Mouse (Mus musculus): ENCODE measurements around the gene Acot11.
"Not testable (repeated sequence)": the region's sequence is repeated elsewhere in the genome, so short reads cannot be mapped to it uniquely, and the experiment has no call there.

The Acot11 gene

DNA sequence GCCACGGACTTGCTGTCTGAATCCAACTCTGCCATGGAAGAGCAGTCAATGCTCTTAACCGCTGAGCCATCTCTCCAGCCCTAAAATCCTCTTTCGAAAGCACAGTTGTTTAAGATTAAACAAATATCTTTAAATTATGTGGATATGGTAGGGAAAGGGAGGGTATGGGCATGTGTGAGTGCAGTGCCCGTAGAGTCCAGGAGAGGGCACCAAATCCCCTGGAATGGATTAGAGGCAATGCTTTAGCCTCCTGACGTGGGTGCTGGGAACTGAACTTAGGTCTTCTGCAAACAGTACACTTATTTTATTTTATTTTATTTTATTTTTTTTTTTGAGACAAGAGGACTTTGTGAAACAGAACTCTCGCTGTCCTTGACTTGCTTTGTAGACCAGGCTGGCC lies 5.2 kb upstream of the Acot11 start:
- no peak for DNase-seq (ENCODE audit: low spot score)

DNA sequence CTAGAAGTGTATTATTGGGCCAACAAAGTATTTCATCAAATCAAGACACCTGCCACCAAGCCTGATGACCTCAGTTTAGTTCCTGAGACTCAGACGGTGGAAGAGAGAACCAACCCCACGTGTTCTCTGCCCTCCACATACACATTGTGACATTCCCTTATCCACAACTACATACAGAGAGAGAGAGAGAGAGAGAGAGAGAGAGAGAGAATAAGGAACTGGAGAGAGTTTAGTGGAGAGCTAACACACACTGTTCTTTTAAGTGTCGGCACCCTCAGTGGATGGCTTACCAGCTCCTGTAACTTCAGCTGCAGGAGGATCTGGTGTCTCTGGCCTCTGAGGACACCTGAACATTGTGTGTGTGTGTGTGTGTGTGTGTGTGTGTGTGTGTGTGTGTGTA lies 2.5 kb upstream of the Acot11 start:
- no peak for DNase-seq (ENCODE audit: low spot score)

DNA sequence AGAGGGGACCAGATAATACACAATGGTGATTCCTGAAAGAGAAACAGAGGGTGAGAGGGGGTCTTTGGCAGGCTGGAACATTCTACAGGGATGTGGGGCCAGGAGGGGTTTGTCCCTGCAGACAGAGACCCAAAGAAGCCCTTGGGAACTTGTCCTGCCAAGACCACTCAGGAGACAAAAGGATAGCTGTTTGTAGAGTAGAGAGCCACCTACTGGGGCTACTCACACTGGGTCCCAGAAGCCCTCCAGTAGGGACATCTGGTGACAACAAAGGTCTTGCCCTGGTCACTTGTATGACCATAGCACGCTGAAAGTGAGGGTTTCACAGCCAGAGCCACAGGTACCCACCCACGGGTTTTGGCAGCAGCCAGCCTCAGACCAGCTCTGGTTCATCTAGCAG lies 1.1 kb upstream of the Acot11 start:
- peak; percentile 35 for DNase-seq (ENCODE audit: low spot score)

DNA sequence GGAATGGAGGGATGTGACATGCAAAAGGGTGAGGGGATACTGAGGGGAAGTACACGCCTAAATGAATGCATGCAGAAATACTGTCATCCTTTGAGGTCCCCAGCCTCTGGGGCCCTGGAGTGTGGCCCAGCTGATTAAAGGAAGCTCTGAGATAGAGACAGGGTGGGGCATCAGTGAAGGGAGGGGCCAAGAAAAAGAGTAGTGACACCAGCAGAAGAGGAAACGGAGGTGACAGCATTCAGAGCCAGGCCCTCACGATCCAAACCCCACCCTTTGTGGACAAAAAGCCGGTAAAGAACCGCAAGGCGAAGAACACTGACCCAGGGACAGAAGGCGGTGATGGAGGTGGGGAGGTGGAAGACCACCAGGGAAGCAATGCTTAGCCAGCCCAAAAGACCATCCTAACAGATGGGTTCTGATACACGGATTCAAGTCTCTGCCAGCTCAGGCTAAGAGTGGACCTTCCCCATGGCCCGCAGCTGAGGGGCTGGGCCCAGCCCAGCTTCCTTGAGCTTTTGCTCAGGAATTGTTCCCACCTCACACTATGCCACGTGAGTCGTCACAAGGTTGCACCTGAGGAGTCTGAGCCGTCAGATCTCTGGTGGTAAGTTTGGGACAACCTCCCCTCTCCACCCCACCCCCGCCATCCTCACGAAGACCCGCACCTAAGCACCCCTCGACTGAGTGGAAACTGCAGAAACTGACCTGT lies 443 bp downstream of the Acot11 start:
- no peak for DNase-seq (ENCODE audit: low spot score)

DNA sequence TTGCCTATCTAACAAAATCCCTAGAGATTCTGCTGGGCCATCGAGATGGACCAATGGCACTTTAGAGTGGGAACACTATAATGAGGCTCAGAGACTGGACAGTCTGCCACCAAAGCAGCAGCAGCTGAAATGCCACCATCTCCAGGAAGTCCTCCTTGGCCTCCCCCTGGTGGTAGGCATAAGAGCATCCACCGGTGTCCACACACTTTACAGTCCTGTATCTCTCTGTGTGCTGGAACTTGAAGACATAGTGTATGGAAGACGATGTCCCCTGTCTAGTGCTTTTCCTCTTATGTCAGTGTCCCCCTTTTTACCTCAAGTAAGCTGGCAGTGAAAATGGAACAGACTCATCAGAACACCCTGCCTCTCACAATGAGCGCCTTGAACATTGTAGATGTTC lies 1.0 kb downstream of the Acot11 start:
- no peak for DNase-seq (ENCODE audit: low spot score)

DNA sequence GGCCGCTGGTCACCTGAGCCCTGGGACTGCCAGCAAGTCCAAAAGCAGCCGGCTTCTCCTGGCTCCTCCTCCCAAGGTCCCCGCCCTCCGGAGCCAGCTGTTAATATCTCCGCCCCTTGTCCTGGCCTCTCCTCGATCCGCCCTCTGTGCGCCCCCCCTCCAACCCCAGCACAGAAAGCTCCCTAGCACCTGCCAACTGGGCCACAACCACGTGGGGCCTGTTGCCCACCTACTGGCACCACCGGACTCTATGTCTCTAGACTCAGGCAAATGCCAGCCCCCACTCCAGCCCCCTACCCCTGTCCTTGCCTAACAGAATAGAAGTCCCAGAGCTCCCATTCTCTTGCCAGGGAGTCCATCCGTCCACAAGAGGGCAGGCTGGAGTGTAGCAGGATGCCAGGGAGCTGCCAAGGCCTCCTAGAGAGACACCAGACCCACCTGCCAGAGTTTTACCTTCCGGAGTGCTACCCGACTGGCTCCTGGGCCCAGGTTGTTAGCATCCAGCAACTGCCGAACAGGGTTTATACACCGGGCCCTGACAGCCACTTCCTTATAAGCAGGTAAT lies 4.9 kb downstream of the Acot11 start:
- DNase-seq (ENCODE audit: low spot score), result peak; percentile 82

DNA sequence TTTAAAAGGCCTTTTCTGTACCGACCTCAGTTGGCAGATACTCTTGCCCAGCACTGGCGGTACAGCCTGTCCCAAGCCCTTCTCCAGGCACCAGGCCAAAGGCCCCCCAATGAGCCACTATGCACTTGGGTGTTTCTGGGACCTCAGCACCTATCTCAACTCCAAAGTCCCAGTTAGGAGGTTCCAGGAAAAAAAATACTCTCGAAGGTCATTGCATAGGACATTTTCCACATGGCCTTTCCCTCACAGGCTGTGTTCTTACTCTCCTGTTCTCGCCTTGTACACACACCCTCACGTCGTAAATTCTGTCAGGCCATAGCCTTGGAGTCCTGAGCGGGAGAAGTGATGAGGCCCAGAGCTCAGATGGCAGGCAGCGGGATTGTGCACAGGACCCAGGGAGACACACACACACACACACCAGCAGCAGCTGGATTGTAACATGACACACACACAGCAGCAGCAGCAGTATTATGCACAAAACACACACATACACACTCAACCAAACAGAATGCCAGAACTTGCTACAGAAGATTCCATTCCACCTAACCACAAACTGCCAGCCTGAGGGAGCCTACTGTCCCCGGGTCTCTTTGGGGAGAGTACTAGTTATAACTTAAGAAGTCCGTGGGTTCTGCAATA lies 5.8 kb downstream of the Acot11 start:
- no peak for DNase-seq (ENCODE audit: low spot score)

DNA sequence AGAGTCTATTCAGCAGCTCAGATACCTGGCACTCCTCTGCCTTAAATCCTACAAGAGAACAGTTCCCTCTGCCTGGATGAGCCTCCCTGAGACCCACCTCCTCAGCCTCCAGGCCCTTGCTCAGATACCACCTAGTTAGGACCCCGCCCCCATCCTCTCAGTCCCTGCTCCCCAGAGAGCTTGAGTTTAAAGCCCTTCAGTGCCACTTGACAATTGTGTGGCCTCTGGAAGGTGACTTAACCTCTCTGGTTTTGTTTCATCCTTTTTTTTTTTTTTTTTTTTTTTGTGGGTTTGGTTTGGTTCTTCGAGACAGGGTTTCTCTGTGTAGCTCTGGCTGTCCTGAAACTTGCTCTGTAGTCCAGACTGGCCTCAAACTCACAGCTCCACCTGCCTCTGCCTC lies 9.5 kb downstream of the Acot11 start:
- no peak for DNase-seq (ENCODE audit: low spot score)

DNA sequence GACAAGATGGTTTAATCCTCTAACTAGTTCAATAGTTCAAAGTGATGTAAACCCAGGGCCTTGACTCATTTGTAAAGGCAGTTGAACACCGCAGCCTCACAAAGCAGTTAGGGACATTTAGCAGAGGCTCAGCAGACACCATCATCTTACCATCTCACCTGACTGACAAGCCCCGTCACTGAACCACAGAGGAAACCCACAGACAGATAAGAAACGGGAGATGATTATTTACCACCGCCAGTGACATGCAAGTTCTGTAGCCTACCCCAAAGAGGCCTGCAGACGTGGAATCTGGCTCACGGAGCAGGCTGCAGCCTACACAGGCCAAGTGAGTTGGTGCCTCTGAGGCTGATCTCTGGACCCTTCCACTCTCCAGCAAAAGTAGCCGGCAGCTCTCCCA lies 10.6 kb downstream of the Acot11 start:
- no peak for DNase-seq (ENCODE audit: low spot score)

DNA sequence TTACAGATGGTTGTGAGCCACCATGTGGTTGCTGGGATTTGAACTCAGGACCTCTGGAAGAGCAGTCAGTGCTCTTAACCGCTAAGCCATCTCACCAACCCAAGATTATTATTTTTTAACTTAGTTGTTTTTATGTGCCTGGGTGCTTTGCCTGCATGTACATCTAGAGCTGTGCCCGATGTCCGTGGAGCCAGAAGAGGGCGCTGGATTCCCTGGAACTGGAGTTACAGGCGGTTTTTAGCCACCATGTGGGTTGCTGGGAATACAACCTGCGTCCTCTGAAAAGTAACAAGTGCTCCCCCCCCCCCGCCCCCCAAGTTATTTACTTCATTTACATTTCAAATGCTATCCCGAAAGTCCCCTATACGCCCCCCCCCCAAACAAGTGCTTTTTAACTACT lies 11.0 kb downstream of the Acot11 start:
- not testable (repeated sequence) for DNase-seq (ENCODE audit: low spot score)

DNA sequence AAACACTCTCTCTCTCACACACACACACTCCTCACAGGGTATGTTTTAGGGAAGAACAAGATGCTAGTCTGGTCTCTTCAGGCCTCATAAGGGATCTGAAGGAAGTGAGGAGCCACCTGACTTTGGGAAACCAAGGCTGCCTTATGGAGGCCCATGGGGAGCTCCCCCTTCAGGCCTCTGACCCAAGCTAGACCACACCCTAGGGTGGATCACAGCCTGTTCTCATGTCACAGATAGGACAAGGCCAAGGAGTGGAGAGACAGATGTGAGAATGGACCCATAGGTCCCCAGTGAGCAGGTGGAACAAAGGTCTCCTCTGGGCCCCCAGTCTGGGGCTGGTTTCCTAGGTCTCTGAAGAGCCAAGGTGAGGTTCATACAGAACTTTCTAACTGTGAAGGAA lies 12.5 kb downstream of the Acot11 start:
- DNase-seq (ENCODE audit: low spot score), result no peak

DNA sequence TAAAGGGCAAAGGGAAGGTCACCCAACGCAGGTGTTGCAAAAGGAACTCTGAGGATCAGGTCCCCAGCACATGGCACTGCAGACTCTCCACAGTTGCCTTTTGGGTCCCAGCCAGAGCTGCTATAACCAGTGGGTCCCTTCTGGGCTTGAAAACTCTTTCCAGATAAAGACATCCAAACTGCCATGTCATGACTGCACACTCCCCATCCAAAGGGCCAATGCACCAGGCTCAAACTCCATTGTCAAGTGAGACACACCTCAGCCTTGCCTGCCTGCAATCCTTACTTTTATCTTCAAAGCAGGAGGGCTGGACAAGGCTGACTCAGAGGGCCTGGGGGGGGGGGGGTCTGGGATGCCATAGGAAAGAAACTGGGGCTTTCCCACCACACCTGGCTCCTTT lies 13.9 kb downstream of the Acot11 start:
- DNase-seq (ENCODE audit: low spot score), result no peak

DNA sequence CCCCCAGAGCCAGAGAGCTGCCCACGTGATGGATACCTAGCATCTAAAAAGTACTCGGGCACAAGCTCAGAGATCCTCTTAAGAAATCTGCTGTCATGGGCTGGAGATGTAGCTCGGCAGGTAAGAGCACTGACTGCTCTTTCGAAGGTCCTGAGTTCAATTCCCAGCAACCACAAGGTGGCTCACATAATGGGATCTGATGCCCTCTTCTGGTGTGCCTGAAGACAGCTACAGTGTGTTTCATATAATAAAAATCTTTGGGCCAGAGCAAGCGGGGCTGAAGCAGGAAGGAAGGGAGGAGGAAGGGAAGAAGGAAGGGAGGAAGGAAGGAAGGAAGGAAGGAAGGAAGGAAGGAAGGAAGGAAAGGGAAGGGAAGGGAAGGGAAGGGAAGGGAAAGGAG lies 14.6 kb downstream of the Acot11 start:
- not testable (repeated sequence) for DNase-seq (ENCODE audit: low spot score)

DNA sequence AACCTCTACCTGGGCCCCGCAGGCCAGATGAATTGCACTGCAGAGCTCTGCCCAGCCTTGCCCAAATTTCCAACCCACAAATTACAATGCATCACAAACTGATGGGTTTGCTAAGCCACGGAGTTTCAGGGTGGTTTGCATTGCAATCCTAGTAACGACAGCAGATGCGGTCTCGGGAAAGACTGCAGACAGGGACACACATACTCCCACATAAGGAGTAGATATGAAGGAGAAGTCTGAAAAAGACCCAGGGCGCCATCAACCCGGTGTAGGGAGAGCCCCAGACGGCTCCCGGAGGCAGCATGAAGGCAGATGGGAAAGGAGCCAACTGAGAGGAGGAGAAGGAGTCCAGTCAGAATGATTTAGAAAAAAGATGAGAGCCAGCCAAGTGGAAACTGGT lies 15.1 kb downstream of the Acot11 start:
- DNase-seq (ENCODE audit: low spot score), result no peak

DNA sequence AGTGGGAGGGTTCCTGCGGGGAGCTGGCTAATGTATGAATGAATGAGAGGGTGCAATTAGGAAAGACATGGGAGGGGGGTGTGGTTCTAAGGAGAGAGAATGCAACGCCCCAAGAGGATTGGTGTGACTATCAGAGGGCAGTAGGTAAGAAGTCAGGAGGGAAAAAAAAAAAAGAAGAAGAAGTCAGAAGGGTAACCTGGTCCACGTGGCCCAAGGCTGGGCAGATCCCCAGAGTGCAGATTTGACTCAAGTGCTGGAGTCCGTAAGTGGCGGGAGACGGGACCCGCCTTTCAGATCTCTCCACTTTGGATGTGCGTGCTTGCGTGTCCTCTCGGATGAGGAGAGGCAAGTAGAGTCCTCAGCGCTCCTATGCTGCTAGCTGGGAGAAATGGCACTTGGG lies 16.2 kb downstream of the Acot11 start:
- no peak for DNase-seq (ENCODE audit: low spot score)

DNA sequence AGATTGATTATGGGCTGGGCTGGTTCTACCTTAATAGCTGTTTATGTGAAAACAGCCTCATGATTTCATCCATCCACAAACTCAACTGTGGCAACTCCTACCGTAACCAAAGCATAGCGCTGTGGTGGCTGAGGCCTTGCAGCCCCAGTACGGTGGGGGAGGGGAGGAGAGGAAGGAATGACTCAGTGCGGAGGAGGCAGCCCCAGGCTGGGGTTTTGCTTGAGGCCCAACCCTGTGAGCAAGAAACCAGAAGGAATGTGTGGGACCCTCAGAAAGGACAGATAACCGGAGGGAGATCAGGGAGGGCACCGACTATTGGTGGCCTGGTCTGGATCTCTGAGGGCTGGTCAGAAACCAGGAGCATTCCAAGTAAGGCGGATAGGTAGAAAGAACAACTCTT lies 17.0 kb downstream of the Acot11 start:
- DNase-seq (ENCODE audit: low spot score), result peak; percentile 33

DNA sequence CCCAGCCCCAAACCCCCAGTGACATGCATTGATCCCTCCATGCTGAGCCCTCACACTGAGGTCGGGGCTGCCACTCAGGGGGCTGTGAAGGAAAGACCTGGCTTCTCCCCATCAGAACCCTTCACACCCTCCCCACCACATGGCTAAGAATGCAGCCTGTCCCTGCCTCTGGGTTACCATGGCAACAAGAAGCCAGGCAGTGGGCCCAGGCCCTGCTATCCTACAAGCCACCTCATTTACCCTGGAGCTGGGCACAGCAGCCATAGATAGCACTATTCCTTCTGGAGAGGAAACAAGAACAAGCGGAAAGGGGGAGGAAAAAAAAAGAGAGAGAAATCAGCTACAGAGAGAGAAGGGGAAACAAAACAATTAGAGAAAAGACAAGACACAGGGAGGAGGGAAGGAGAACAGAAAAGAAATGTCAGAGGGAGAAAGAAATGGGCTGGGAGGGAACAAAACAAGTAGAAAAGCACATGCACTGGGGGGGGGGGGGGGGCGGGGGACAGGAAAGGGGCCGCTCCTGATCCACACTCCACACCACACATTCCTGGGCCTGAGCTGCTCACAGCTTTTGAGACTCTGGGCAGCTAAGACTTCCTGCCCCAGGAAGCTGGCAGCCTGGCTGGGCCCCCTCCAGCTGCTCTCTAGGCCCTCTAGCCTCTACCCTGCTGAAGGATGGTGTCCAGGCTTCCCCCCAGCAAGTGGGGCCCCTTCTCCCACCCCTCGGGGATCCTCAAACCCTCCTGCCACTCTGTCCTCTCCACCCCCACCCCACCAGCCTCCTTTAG lies 18.9 kb downstream of the Acot11 start:
- DNase-seq (ENCODE audit: low spot score), result peak; percentile 78

DNA sequence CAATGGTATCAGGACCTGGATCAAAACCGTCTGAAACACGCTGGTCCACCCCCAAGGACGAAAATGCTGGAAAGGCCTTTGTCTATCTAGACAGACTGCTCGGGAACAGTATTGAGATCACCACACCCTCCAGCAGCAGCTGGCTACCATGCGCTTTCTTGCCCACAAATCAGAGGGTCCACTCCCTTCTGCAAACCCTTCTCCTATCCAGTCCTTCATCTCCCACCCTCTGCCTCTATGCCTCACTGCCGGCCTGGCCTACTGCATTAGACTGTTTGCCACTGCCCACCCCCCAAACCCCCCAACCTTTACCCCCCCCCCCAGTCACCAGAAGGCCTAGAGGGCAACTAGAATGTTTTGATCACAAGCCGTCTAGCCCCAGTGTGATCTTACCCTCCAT lies 19.5 kb downstream of the Acot11 start:
- DNase-seq (ENCODE audit: low spot score), result no peak

DNA sequence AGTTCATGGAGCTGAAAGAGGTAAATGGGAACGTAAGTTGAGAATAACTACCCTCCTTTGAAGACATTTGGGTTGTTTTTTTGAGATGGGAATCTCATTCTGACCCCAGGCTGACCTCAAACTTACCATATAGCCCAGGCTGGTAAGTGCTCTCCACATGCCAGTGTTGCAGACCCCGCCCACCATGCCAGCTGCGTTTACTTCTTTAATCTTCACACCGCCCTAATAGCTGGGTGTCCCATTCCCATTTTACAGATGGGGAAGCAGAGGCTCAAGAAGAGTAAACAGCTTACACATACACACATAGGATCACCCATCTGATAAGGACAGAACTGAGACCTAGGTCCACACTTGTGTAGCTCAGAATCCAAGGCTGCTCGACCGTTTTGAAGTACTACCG lies 20.0 kb downstream of the Acot11 start:
- no peak for DNase-seq (ENCODE audit: low spot score)

DNA sequence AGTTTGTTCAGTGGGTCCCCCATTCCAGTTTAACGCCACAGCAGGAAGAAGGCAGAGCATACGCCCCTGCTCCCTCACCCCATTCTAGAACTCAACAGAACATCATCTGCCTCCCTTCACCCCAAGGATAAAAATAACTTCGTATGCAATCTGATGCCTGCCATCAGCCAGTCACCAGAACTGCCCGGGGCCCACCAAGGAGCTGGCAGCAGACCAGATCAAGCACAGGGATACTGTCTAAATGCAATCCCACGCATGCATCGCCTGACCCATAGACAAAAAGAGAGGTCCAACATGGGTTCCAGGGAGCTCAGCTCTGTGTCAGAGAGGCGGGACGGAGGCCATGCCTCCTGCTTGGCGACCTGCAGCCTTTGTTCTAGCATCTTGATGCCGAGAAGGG lies 21.7 kb downstream of the Acot11 start:
- no peak for DNase-seq (ENCODE audit: low spot score)

DNA sequence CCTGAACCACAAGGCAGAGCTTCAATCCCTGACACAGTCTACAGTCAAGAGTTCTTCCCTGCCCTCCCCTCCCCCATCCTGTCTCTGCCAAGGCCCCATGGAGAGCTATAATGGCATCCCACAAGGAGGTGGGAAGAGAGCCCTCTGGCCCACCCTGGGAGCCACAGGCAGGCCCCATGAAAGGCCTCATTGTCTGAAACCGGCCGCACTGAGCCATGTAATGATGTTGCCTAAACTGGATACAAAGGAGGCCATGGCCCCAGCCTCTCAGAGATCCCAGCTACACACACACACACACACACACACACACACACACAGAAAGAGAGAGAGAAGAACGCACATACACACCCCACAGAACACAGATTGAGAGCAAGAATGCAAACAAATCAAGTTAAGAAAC lies 24.8 kb downstream of the Acot11 start:
- peak; percentile 85 for DNase-seq (ENCODE audit: low spot score)

DNA sequence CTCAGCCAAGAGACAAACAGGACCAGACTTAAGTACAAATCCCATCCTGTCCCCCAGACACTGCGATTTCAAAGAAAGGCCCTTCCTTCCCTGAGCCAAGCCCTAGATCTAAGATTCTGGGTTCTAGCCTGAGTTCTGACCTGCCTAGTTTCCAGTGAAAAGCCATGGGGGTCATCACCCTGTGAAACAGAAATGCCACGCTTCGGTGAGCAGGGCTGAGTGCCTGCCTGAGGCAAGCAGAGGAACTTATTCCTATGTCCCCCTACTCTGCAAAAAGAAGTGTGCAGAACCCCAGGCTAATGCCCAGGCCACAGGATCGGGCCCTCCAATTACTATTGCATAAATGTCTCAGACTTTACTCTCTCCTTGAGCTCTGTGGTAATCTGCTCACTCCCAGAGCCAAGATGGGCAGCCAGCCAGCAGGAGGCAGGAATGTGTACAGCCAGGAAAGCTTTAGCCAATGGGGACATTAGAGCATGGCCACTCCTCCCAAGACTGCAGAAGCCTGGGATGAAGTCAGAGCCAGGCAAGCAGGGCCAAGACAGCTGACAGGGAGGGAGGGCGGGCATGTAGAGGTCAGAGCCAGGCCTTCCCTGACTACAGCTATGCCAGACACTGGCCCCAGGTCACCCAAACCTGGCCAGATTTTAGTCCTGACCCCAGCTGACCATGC lies 26.5 kb downstream of the Acot11 start:
- DNase-seq (ENCODE audit: low spot score), result peak; percentile 83

Data from retina, embryonic 14.5 days (tissue).